Mouse (Mus musculus): ENCODE data around the gene Myl6b. TPM values are rescaled to one million over a fixed set of nuclear protein-coding genes. Genes with fewer than 3 reads are reported as not detected.

Myl6b gene
- total RNA-seq (2022): 10 to 100 TPM; 29.9 to 33.3 (median 32.4) TPM

- DNase-seq (ENCODE audit: low spot score in 2 of 2): peak; percentile 88 to 97
Observed at GRCm38 (mm10) chr10:128498590-128498989, at the start of gene Myl6b. Gene Myl6b (minus strand): TSS chr10:128498685.

DNA sequence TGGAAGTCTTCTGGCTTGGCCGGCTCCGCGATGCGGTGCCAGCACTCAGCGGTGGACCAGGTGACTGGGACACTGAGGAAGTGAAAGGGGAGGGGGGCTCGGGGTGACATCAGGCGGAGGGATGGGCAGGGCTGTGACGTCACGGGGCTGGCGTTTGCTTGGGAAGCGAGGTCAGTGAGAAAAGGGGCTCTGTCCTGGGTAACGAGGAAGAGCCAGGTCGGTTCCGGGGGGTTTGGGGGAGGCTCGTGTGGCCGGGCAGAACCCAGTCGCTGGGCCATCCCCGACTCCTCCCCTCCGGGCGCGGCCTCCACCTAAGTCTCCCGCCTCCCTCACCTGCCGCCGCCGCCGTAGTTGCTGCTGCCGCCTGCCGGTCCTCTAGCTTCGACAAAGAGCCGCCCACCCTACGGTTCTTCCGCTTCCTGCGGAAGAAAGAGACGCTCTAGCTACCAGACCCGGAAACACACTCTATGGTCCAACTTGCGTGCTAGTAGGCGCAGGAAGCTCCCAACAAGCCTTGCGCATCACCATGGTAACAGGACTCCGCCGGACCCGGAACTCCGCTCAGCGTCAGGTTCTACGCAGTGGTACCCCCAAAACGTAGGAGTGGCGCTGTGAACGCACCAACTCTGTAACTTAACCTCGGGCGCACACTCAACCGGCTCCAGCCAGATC is 49.0 kb upstream of the Myl6b start, which contains the start of gene Zc3h10:
Gene Zc3h10, minus strand, starts transcription at position 414 of the 672 bp plus-strand sequence.
- DNase-seq (ENCODE audit: low spot score in 2 of 2): peak; percentile 82 to 98

GRCm38 (mm10) chr10:128546787-128547186 is 48.3 kb upstream of the Myl6b start:
- DNase-seq (ENCODE audit: low spot score in 2 of 2): no peak

DNA sequence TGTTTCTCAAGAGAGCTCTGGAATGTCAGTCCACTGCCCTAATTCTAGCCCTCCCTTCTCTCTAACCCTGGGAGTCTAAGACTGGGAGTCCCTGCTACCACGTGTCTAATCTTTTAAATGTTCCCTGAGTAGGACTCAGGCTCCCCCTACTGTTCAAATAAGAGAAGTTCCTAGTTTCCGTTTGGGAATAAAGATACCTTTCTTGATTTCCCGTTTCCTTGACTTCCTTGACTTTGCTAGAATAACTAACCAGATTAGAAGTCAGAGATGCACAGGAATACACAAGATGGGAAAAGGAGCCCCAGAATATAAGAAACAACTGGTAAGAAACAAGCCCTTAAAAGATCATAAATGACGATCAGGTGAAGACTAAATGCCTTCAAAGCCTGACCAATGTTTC is 47.9 kb upstream of the Myl6b start:
- DNase-seq (ENCODE audit: low spot score in 2 of 2): no peak

DNA sequence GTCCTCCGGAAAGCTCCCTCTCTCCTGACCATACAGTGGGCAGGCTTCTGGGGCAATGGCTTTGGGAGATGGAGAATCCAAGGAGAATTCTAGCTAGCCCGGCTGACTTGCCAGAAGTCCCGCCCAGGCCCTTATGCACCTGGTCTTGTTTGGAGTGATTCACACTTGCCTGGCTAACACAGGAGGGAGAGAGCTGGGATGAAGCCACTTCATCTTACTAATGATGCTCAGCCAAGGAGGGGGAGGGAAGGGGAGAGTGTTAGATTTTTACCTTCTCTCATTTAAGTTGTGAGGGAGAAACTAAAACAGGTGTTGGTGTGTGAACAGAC is 47.0 kb upstream of the Myl6b start:
- no peak for DNase-seq (ENCODE audit: low spot score in 2 of 2)

DNA sequence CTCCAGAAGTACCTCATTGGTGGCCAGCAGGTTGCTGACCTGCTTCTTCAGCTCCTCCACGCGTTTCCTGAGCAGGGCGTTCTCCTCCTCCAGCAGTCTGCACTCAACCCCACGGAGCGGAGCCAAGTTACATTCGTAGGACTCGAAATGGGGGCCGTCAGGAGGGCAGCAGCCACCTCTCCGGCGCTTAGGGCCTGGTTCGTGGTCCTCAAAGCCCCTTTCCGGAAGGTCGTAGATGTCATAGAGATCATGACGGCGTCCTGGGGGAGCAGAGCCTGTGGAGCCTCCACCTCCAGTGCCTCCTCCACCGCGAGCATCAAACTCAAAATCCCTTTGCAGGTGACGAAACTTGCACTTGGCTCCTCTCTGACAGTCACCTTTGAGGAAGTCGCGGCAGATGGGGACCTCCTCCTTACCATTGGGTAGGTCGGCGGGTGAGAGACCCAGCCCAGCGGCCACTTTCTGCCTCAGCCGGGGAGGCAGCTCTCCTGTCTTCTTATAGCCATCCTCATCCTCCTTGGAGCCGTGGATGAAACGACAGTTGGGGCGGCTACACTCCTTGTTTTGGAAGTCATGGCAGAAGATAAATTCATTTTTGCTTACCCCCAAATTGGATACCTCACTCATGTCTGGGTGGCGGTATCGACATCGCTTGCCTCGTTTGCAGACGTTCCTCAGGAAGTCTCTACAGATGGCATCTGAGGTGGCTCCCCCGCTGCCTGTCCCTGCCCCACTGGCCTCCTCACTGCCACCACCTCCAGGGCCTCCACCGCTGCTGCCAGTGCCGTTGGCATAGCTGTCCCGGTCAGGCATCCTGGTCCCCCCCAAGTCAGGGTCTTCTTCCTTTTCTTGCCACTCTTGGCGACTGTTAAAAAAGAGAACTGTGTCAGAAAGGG is 46.4 kb upstream of the Myl6b start:
- DNase-seq (ENCODE audit: low spot score in 2 of 2): no peak

DNA sequence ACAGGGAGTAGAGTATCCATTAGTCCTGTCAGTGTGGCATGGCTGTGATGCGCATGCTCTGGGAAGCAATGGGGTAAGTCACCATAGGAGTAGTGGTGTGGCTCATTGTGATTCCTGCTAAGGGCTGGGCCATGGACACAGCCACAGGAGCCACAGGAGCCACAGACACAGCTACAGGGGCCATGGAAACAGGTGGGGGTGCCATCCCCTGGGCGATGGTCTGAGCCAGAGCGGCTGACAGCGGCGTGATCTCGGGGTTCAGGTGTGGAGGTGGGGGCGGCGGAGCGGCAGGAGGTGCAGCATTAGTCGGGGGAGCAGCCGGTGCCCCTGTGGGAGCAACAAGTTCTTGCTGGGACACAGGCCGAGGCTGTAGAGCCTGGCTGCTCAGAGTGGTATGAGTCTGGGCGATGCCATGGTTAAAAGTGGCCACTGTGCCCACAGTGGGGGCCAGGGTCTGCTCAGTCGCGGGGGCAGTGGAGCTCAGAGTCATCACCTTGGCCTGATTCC is 45.7 kb upstream of the Myl6b start:
- no peak for DNase-seq (ENCODE audit: low spot score in 2 of 2)

DNA sequence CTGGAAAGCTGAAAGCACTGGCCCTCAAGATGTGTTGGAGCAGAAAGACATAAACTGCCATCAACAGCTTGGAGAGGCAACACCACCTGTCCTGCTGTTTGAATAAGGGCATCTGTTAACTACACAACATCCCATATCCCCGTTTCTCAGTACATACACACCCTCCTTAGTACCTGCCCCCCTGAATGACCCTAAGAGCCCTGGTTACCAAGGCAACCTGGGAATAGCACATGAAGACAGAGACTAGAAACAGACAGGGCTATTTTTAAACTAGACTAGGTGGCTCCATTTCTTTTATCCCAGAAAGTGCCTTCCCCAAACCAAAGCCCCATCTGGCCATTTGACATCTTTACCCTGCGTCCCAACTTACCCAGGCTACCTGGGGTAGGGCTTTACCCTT is 44.6 kb upstream of the Myl6b start:
- no peak for DNase-seq (ENCODE audit: low spot score in 2 of 2)

DNA sequence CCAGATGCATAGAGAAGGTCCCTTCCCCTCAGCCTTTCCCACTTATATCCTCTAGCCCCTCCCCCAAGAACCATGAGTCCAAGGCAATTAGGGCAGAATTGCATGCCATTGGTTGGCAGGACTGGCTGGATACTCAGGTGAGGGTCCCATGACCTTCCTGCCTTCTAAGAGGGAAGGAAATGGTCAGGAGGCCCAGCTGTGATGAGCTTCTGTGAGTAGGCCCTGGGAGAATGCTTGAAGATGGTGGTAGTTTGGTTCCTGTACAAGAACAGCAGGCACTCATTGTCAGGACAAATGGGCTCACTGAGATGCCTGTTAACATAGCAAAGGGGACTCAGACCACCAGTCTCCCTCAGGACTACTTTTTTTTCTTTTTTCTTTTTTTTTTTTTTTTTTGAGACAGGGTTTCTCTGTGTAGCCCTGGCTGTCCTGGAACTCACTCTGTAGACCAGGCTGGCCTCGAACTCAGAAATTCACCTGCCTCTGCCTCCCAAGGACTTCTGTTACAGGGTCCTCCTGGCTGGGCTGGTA is 39.9 kb upstream of the Myl6b start:
- DNase-seq (ENCODE audit: low spot score in 2 of 2): no peak

GRCm38 (mm10) chr10:128536266-128536940 is 37.9 kb upstream of the Myl6b start:
- peak; percentile 78 to 81 for DNase-seq (ENCODE audit: low spot score in 2 of 2)

DNA sequence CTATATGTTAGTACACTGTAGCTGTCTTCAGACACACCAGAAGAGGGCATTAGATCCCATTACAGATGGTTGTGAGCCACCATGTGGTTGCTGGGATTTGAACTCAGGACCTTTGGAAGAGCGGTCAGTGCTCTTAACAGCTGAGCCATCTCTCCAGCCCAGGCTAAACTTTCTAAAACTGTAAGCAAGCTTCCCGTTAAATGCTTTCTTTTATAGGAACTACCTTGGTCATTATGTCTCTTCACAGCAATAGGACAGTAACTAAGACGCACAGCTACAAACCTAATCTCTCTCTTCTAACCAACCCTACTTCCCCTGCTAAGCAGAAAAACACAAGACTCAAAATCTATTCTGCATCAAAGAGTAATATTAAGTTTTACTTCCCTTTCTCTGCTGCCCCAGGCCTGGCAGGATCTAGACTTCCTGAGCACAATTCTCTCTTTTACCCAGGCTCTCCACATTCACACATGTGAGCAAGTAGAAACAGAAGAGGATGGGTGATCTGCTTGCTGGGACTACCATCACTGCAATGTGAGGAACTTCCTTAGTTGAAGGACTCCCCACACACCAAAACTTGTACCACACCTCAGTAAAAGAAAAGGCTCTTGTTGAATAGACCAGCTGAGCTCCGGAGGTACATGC is 37.3 kb upstream of the Myl6b start:
- no peak for DNase-seq (ENCODE audit: low spot score in 2 of 2)

- no peak for DNase-seq (ENCODE audit: low spot score in 2 of 2)
Observed at GRCm38 (mm10) chr10:128535206-128535605, 36.7 kb upstream of the Myl6b start.

DNA sequence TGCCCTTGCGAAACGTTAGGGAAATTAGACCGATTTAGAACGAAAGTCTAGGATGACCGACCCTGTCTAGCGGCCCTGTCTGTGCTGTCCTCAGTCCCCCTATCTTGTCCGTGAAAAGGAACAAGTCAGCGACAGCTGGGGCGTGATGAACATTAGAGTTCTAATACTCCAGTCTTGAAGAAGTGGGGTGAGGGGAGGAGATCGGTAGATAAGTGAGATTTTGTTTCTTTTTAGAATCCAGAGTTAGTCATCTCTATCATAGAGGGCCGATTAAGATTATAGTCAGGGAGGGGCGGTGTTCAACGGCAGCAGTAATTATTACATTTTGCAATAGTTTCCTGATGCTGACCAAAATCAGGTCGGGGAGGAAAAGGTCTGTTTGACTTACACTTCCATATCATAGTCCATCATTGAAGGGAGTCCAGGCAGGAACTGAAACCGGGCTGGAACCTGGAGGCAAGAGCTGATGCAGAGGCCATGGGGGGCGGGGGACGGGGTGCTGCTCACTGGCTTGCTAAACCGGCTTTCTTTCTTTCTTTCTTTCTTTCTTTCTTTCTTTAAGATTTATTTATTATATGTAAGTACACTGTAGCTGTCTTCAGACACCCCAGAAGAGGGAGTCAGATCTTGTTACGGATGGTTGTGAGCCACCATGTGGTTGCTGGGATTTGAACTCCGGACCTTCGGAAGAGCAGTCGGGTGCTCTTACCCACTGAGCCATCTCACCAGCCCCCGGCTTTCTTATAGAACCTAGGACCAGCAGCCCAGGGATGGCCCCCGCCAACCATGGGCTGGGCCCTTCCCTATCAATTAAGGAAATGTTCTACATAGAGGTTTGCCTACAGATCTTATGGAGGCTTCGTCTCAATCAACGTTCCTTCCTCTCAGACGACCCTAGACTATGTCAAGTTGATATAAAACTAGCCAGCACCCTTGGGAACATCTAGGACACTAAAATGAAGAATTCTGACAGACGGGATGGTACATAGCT is 28.2 kb upstream of the Myl6b start:
- no peak for DNase-seq (ENCODE audit: low spot score in 2 of 2)

GRCm38 (mm10) chr10:128525671-128526308 is 27.3 kb upstream of the Myl6b start, which contains the start of gene Esyt1:
Gene Esyt1 (minus strand): TSS chr10:128525871.
- DNase-seq (ENCODE audit: low spot score in 2 of 2): peak; percentile 60 to 93

- no peak for DNase-seq (ENCODE audit: low spot score in 2 of 2)
Observed at GRCm38 (mm10) chr10:128524732-128525662, 26.5 kb upstream of the Myl6b start.

- no peak for DNase-seq (ENCODE audit: low spot score in 2 of 2)
Observed at GRCm38 (mm10) chr10:128524111-128524731, 25.7 kb upstream of the Myl6b start.

DNA sequence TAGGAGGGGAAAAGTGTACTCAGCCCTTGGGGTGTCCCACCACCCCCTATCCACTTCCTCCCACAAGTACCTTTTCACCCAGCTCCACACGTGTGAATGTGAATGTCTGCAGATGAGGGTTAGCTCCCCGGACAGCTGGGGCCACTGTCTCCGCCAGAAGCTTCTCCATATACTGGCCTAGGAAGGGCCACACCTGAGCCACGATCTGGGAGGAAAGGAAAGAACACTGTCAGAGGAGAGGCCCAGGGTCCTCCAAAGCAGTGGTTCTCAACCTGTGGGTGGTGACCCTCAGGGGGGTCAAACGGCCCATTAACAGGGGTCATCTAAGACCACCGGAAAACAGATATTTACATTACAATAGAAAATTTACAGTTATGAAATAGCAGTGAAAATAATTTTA is 23.9 kb upstream of the Myl6b start:
- DNase-seq (ENCODE audit: low spot score in 2 of 2): no peak

- no peak for DNase-seq (ENCODE audit: low spot score in 2 of 2)
Observed at GRCm38 (mm10) chr10:128520591-128520990, 22.1 kb upstream of the Myl6b start.

Data from left cerebral cortex, adult 8-10 months (tissue).